Mouse (Mus musculus): ENCODE results near the gene Cep57l1.
A peak's percentile ranks its signal among the peaks of the same experiment; 100 is the strongest.

Gene Cep57l1

GRCm38 (mm10) chr10:41818036-41818732 lies 8.5 kb upstream of the Cep57l1 start:
- DNase-seq (ENCODE audit: low spot score in 2 of 2): no peak

DNA sequence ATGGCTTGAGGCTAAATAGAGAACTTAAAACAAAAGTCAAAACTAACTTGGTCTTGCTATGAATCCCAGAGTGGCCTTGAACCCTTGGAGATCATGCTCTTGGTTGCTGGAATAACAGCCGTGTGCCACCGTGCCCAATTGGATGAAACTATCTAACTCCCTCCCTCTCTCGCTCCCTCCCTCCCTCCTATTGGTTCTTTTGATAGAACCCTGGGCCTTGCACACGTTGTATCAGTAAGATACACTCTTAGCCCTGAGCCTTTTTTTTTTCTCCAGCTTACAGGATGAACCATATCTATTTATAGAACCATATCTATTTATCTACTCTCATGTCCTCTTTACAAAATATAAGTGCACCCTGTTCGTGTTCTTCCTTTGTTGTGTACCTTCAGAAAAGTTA lies 6.8 kb upstream of the Cep57l1 start:
- no peak for DNase-seq (ENCODE audit: low spot score in 2 of 2)

DNA sequence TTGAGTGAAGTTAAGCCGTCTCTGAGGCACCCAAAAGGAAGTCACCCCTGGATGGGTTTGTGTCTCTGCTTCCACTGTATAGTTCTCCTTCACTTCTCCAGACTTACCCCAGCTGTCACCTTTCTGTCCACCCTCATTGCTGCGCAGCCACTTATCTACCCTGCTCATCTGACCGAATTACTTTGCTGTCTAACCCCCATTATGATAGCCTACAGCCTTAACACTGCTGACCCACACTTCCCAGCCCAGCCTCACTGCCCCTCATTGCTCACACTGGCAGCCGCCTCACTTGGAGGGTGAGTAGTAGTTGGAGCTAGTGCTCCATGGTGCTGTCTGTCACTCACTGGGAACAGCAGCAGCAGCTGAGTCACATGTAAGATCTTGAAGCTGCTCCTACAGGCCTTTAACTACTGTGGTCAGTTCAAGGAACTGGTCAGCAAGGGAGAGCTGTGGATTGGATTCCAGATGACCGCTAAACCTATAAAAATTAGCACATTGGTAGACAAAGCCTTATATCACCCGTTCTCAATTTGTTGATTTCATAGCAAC lies 4.7 kb upstream of the Cep57l1 start:
- DNase-seq (ENCODE audit: low spot score in 2 of 2): no peak

DNA sequence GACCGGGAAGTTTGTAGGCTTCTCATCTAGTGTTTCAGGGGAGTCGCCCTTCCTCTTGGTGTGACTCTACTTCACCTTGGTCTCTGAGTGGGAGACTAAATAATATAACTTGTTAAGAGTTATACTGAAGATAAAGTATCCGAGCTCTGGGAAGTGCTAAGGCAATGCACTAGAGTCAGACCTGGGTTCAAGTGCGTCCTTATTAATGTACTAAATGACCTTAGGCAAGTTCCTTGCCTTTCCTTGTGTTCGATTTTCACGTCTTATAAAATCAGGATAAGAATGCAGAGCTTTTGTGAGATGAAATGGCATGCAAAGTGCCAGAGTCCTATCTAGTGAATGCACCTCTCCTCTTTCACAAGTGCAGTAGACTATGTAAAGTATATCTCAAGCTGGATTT lies 2.9 kb upstream of the Cep57l1 start:
- DNase-seq (ENCODE audit: low spot score in 2 of 2): no peak

GRCm38 (mm10) chr10:41810564-41811455 lies 1.1 kb upstream of the Cep57l1 start:
- no peak for DNase-seq (ENCODE audit: low spot score in 2 of 2)

DNA sequence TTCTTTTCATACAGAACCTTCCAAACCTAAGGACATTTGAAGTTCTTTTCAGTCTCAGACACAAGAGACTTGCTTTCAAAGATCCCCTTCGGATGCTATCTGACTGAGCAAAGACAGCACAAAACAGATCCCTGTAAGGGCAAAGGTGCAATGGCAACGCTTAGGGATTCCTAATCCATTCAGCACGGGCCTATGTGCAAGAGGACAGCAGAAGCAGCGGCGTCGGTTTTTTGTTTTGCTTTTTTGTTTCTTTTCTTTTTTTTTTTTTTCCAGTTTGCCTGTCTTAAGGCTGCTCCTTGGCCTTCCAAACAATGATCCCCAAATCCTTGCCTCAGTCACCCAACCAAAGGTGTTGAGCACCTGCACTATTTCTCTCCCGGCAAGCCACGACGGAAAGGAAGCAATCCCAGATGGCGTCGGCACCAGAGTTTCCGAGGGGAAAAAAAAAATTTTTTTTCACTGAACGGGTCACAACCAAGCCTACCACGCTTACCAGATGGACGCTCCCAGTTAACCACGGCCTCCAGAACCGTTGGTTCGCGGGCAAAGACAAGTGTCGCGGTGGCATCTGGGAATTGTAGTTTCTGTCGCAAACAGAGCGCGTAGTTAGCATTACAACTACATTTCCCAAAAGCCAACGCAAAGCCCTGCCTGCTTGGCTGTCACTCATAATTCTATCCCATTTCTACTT lies 446 bp downstream of the Cep57l1 start:
- peak; percentile 74 to 83 for DNase-seq (ENCODE audit: low spot score in 2 of 2)

DNA sequence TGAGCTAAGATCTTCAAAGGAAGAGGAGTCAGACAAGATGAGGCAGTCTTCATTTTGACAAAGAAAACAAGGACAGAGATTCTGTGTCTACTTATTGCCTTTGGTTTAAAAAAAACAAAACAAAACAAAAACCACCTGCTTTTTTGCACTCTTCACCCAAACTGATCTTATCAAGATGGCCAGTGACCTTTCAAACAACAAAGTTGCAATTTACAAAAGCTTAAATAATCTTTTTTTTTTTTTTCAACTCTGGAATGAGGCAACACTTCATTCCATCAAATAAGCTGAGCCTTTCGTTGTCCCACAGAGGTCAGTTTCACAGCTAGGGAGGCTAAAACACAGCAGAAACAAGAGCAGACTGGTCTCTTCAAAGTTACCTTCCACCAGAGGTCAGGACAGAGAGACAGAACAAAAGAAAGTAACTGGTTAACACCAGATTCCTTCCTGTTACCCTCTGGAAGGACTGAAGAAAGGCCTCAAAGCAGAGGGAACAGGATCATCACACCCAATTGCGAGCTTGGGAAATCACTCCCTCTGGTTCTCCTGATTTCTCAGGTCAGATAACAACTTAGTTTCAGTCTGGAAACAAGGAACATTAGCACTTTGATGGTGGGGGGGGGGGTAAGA lies 3.8 kb downstream of the Cep57l1 start:
- no peak for DNase-seq (ENCODE audit: low spot score in 2 of 2)

GRCm38 (mm10) chr10:41804711-41805110 lies 5.0 kb downstream of the Cep57l1 start:
- DNase-seq (ENCODE audit: low spot score in 2 of 2): no peak

GRCm38 (mm10) chr10:41803467-41803866 lies 6.2 kb downstream of the Cep57l1 start:
- DNase-seq (ENCODE audit: low spot score in 2 of 2): no peak

DNA sequence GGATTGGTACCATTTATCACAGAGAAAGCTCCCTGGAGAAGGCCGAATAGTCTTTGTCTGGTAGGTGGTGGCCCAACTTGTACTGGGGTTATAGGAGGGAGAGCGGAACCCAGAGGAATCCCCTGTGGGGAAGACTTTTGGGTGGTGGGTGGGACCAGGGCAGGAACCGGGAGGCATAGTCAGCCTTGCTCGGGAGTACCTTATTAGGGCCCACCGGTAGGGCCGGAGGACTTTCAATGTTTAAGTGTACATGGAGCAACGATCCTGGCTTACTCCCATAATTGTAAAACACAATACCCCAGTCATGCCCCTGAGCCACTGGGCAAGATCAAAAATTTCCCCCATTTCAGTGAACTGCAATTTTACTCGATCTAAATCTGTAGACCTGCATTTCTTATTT lies 12.4 kb downstream of the Cep57l1 start:
- no peak for DNase-seq (ENCODE audit: low spot score in 2 of 2)

GRCm38 (mm10) chr10:41792375-41792774 lies 17.3 kb downstream of the Cep57l1 start:
- no peak for DNase-seq (ENCODE audit: low spot score in 2 of 2)

DNA sequence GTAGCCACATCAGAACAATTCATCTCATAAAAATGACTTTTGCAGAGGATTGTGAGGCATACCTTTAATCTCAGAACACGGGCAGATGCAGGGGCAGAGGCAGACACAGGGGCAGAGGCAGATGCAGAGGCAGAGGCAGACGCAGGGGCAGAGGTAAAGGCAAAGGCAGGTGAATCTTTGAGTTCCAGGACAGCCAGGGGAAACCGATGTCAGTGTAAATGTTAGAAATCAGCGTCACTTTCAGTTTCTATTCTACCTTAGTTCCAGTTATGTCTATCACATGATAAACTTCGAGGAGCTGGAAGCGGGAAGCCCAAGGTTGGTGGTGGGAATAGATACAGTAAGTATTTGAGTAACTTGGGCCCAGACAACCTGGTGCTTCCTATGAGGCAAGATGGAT lies 42.4 kb downstream of the Cep57l1 start:
- DNase-seq (ENCODE audit: low spot score in 2 of 2): no peak

DNA sequence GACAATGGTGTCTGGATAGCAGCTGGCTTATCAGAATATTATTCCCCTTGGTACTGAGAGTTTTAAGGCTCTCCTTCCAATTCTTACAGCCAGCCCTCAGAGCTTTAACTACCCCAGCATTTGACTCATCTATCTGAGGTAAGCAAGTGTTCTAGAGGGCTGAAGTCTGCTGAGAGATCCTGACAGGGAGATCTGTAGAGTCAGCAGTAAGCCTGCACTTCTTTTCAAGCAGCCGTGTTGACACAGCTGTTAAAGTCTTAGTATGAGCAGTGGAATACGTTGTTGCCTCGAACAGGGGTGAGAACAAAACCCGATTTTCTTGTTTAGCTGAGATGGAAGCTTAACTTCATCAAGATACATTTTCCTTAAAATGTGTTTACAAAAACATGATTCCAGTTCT lies 43.4 kb downstream of the Cep57l1 start:
- no peak for DNase-seq (ENCODE audit: low spot score in 2 of 2)

DNA sequence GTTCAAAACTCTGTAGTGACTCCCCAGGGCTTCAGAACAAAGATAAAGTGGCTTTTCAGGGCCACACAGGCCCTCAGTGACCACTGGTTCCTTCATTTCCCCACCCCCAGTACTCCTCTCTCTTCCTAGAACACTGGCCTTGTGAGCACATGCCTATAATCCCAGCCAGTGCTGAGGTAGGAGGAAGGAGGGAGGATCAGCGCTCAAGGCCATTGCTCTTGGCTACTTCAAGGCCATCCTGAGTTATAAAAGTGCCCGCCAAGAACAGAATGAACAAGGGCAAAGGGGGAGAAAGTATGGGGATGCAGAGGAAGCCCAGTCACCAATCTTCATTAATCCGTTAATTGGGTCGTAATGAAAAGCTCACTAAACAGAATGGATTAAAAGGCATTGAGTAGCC lies 44.1 kb downstream of the Cep57l1 start:
- no peak for DNase-seq (ENCODE audit: low spot score in 2 of 2)

DNA sequence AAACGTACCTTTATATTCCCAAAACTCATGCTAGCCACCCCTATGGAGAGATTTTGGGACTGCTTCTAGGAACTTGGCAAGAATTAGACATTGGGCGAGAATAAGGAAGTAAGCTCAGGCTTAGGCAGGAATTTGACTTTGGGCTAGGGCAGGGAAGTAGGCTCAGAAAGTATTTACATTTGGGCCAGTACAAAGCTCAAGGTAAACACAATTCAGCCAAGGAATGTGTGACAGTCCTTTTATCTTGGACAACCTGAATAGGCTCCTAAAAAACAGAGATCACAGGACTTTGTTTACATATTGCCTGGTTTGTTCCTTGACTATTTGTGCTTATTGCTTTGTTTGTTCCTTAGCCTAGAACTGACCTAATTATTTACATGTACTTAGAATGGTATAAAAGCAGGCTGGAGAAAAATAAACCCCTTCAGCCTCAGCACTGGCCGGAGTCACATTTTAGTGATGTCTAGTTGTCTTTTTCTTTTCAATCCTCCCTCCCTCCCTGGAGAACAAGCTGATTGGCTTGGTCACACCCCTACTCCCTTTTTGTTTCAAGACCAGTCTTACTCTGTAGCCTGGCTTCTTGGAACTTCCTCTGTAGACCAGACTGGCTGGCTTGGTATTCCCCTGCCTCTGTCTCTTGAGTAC lies 45.8 kb downstream of the Cep57l1 start:
- no peak for DNase-seq (ENCODE audit: low spot score in 2 of 2)

GRCm38 (mm10) chr10:41760866-41761265 lies 48.8 kb downstream of the Cep57l1 start:
- no peak for DNase-seq (ENCODE audit: low spot score in 2 of 2)

DNA sequence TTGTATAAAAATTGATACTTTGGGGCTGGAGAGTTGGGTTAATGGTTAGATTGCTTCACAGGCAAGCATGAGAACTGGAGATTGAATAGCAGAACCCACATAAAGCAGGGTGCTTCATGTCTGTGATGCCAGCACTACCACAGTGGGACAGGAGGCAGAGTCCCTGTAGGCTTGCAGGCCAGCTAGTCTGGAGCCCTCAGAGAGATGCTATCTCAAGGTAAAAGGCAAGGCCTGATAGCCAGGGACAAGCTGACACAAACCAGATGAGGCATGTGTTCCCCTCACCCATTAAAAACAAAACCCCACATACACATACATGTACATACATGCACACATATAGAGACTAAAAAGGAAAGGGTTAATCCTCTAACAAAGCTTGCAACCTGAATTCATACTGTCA lies 51.6 kb downstream of the Cep57l1 start:
- no peak for DNase-seq (ENCODE audit: low spot score in 2 of 2)

GRCm38 (mm10) chr10:41757226-41757625 lies 52.4 kb downstream of the Cep57l1 start:
- DNase-seq (ENCODE audit: low spot score in 2 of 2): no peak

DNA sequence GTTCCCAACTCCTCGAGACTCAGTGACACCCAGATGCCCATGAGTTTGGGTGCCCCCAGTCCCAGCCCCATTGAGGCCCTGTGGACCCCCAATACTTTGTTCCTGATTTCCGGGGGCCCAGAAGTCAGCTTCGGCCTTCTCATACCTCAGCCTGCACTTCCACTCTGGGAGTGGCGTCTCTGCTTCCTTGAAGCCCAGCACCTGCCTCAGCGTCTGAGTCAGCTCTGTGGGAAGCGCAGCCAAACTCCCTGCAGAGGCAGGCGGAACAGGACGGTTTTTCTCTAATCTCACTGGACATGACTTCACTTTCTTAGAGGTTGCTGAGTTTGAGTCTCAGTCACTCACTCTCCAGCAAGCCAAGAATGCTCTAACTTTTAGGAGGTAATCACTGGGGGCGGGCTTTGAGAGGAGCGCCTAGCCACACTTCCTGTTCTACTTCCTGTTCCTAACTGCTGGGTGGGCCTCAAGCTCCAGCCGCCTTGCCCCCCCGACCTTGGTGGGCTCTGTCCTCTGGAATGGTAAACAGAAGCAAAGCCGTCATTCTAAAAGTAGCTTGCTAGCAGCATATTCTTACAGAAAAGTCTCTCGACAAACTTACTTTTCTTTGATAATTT lies 57.7 kb downstream of the Cep57l1 start:
- no peak for DNase-seq (ENCODE audit: low spot score in 2 of 2)

DNA sequence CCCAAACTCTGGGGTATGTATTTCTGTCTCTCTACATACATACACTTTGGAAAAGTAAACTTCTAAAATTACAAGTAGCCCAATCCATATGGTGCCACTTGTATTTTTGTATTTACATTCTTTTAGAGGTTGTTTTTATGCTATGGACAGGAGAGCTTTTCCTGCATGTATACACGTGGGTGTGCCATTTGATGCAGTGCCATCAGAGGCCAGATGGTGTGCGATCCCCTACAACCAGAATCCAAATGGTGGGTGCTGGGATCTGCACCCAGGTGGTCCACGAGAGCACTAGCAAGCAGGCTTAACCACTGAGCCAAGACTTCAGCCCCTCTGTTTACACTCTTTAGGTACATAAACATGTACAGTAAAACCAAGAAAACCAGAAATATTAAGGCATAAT lies 60.4 kb downstream of the Cep57l1 start:
- no peak for DNase-seq (ENCODE audit: low spot score in 2 of 2)

- peak; percentile 39 to 64 for DNase-seq (ENCODE audit: low spot score in 2 of 2)
Observed at GRCm38 (mm10) chr10:41746554-41746953, 63.1 kb downstream of the Cep57l1 start.
